Mouse (Mus musculus) bone marrow, adult 2 months (tissue): Measurements from ENCODE around the gene Qrsl1.

Experiments
- CTCF ChIP-seq: fragments of 200-500 bp; IDR thresholded peaks from 2 replicates; pipeline ENCODE4 v1.5.1; 2011; ENCODE audit warnings: low read length, control low read depth; ENCODE audit not compliant: control insufficient read depth, insufficient read depth
- POLR2A ChIP-seq: fragments of 200-500 bp; IDR thresholded peaks from 2 replicates; pipeline ENCODE4 v1.6.1; 2011; ENCODE audit warnings: low read depth, mild to moderate bottlenecking, control low read depth, low read length, borderline replicate concordance; ENCODE audit not compliant: control insufficient read depth

DNA sequence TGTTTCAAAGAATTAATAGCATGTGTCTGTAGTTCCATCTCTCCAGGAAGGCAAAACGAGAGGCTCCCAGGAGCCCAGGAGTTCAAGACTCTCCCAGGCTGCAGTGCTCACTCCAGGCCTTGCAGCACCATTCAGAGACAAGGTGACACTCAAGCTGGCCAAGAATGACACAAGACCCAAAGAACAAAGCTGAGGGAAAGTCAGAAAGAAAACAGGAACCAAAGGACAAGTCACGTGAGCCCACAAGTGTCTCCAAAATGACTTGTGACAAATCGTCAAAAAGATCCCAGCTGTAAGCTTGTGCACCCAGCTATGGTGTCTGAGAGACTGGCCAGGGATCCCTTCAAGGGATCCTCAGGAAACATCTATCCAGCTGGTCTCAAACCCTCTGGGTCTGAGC lies 52.1 kb downstream of the Qrsl1 start:
- TF ChIP-seq POLR2A, result no peak
- TF ChIP-seq CTCF, result no peak
